Mouse (Mus musculus) thymus, adult 2 months (tissue): Measurements from ENCODE around the gene Twist1. TPM values are rescaled to one million over a fixed set of nuclear protein-coding genes. Genes with fewer than 3 reads are reported as not detected.

ENCODE experiments used
- DNase-seq: peaks from one replicate; pipeline ENCODE4 v3.0.0; 2021
- H3K27ac ChIP-seq: fragments of 200-500 bp; 2 replicates; pipeline ENCODE4 v1.5.1; 2012; ENCODE audit warnings: low read length, control low read depth; ENCODE audit not compliant: control insufficient read depth, insufficient read depth
- H3K27me3 ChIP-seq: fragments of 200-500 bp; 2 replicates; pipeline ENCODE4 v1.6.1; 2012; ENCODE audit warnings: mild to moderate bottlenecking, low read length, moderate library complexity, mixed read lengths; ENCODE audit not compliant: control insufficient read depth, insufficient read depth
- H3K36me3 ChIP-seq: fragments of 200-500 bp; 2 replicates; pipeline ENCODE4 v1.6.1; 2012; ENCODE audit warnings: mild to moderate bottlenecking, low read length, moderate library complexity; ENCODE audit not compliant: control insufficient read depth, insufficient read depth
- H3K4me1 ChIP-seq: fragments of 200-500 bp; replicated peaks from 2 replicates; pipeline ENCODE4 v1.6.1; 2012; ENCODE audit warnings: low read length; ENCODE audit not compliant: control insufficient read depth, insufficient read depth
- H3K4me3 ChIP-seq: fragments of 200-500 bp; 2 replicates; pipeline ENCODE4 v1.5.1; 2012; ENCODE audit warnings: mild to moderate bottlenecking, low read length, control low read depth, moderate library complexity; ENCODE audit not compliant: control insufficient read depth, insufficient read depth
- CTCF ChIP-seq: fragments of 200-500 bp; IDR thresholded peaks from 2 replicates; pipeline ENCODE4 v1.5.1; 2012; ENCODE audit warnings: mild to moderate bottlenecking, control low read depth, low read length, moderate library complexity, borderline replicate concordance; ENCODE audit not compliant: control insufficient read depth, poor library complexity, insufficient read depth; ENCODE audit errors: extremely low read depth
- POLR2A ChIP-seq: fragments of 200-500 bp; IDR thresholded peaks from 2 replicates; pipeline ENCODE4 v1.6.1; 2012; ENCODE audit warnings: mild to moderate bottlenecking, low read length, control low read depth, moderate library complexity; ENCODE audit not compliant: control insufficient read depth, poor library complexity, insufficient read depth; ENCODE audit errors: extremely low read depth
- WGBS: fragments of 180-500 bp; shearing (Covaris S2); methylation state at CpG from one replicate; pipeline ENCODE4 v1.1.7; 2018; 5-methylcytosine and 5-hydroxymethylcytosine counted together
- polyA plus RNA-seq: library from polyadenylated mRNA; depleted of rRNA; stranded (reverse); fragments of >200 nt; gene quantifications from 2 replicates; pipeline ENCODE4 v1.2.3, GENCODE M21; 2012; rRNA removed

The Twist1 gene
- polyA plus RNA-seq = 2.7 and 3.3 TPM in 2 replicates

DNA sequence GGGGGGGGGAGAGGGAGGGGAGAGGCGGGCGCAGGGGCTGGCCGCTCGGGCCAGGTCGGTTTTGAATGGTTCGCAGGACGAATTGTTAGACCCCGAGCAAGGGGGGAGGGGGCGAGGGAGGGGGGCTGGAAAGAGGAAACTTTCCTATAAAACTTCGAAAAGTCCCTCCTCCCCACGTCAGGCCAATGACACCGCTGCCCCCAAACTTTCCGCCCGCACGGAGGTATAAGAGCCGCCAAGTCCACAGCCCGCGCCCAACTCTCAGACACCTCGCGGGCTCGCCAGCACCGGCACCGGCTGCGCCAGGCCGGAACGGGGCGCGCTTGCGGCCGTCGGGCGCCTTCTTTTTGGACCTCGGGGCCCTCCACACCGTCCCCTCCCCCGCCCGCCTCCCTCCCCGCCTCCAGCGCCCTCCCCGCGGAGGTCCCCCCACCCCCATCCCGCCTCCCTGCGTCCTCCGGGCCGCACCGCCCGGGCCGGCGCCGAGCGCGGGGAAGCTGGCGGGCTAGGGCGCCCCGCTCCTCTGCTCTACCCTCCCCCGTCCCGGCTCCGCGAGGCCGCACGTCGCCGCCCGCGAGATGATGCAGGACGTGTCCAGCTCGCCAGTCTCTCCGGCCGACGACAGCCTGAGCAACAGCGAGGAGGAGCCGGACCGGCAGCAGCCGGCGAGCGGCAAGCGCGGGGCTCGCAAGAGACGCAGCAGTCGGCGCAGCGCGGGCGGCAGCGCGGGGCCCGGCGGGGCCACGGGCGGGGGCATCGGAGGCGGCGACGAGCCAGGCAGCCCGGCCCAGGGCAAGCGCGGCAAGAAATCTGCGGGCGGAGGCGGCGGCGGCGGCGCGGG lies at the start of gene Twist1:
Gene Twist1, plus strand, starts transcription at position 272 of the 841 bp plus-strand sequence.
- no peak for TF ChIP-seq CTCF
- no peak for TF ChIP-seq POLR2A
- peak within 1 kb of the TSS; percentile 28; the same call in 1 of the 2 replicates for H3K4me3 ChIP-seq
- H3K4me1 ChIP-seq = peaks cover 9% of the 10 kb centered on the region; the same call in 1 of the 2 replicates
- H3K27me3 ChIP-seq = peaks cover 24% of the 10 kb centered on the region
- 5% methylated on average over 93 of the region's 105 CpGs for WGBS
- H3K36me3 ChIP-seq = no peaks in the 10 kb centered on the region
- H3K27ac ChIP-seq = no peak within 1 kb of the TSS
- no peak for DNase-seq

DNA sequence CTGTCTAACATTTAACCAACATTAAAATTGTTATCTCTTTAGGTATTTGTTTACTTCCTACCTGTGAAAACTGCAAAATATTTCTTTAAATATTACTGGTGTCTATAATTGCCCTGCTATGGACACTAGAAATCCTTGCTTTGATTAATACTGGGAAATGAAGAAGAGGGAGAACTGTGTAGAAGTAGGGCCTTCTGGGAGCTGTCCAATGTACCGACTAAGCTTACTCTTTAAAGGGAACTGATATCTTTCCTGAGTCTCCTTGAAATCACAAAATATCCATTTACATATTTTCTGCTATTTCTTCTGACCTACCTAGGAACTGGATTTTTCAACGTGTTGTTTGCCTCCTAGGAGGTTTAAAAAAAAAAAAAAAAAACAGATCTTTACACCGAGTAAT lies 30.7 kb upstream of the Twist1 start:
- 14% methylated on average over 3 of the region's 3 CpGs for WGBS
- TF ChIP-seq POLR2A (no peak), CTCF (no peak)
- Histone ChIP-seq H3K27me3 (no peaks in the 10 kb centered on the region), H3K27ac (no peak overlapping the region), H3K4me3 (no peak overlapping the region), H3K36me3 (no peaks in the 10 kb centered on the region), H3K4me1 (no peaks in the 10 kb centered on the region)
- DNase-seq = no peak

DNA sequence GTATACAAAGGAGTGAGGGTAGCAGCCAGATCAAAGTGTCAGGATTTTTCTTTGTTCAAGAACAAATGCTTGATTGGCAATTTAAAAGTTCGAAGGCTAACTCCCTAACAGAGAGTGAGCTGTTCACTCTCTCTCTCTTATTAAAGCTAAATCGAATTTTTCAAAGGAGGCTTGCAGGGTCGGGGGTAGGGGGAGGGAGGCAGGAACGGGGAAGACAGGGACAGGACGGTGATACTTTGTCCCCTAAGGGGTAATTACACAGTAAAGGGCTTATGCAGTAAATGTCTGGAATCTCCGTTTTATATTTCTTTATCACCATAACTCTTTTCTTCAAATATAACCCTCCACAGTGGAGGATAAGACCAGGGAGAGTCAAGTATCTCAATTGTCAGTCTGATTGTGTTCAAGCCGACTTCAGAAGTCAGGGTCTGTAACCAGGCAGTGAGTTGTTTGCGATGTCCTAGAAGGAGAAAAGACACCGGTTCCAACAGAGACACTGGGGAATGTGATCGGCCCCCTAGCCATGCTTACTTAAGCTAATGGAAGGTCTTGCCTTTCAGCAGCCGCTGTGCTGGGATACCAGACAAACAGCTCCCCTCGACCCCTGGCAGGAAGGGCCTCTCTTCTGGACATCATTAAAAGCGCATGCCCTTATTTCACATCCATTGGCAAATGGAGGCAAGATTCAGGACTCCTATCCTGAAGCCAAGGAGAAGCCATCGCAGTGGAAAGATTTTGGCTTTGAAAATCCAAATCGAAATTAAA lies 30.0 kb upstream of the Twist1 start:
- Histone ChIP-seq H3K27me3 (no peaks in the 10 kb centered on the region), H3K27ac (no peak overlapping the region), H3K4me3 (no peak overlapping the region), H3K4me1 (no peaks in the 10 kb centered on the region), H3K36me3 (no peaks in the 10 kb centered on the region)
- WGBS = 6% methylated on average over 15 of the region's 15 CpGs
- no peak for TF ChIP-seq CTCF
- TF ChIP-seq POLR2A = no peak
- DNase-seq = no peak

DNA sequence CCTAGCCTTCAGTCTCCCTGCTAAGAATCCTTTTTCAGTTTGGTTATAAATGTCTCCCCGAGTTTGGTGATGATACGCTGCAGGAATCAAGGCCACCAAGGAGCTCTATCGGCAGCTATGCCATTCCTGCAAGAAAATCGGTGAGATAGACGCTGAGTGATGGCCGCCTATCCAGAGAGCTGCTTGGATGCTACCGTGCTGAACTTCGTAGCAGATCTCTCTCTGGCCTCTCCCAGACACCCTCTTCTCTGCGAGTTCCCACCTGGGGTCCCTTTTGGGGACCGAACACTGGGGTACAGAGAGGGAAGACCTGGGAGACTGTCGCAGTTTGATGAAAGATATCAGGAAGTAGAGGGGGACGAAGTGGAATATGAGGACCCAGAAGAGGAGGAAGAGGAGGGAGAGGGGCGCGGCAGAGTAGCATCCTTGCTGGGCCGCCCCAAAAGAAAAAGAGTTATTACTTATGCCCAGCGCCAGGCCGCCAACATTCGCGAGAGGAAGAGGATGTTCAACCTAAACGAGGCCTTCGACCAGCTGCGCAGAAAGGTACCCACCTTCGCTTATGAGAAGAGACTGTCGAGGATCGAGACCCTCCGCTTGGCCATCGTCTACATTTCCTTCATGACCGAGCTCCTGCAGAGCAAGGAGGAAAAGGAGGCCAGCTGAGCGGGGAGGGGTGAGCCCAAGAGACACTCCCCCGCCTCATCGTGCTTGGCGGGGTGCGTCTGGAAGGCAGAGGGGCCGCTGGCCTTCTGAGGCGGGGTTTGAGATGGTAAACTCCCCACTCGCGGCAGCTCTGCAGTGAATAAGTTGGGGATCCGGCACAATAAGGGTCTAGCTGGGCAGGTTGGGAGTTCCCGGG lies 28.9 kb upstream of the Twist1 start, which contains the start of gene Ferd3l:
Gene Ferd3l, plus strand, starts transcription at position 95 of the 862 bp plus-strand sequence.
- Histone ChIP-seq H3K36me3 (no peaks in the 10 kb centered on the region), H3K4me1 (no peaks in the 10 kb centered on the region), H3K27me3 (no peaks in the 10 kb centered on the region), H3K4me3 (no peak within 1 kb of the TSS), H3K27ac (no peak within 1 kb of the TSS)
- TF ChIP-seq CTCF = no peak
- WGBS = 5% methylated on average over 39 of the region's 39 CpGs
- DNase-seq = no peak

DNA sequence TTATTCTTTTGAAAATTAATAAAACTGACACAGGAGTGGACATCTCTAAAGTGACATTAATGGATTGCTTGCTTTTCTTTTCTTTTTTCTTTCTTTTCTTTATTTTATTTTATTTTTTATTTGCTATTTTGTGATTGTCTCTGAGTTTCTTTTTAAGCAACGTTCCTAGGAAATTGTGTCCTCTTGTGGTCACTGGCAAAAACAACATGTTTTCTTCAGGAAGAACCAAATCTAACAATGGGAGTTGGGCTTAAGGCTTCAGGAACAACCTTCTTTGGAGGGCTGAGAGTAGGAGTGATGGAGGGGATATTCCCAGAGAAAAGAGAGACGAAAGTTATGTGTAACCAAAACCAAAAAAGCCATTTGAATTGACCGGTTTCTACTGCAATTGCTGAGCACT lies 4.6 kb upstream of the Twist1 start:
- no peak for TF ChIP-seq CTCF
- TF ChIP-seq POLR2A = no peak

DNA sequence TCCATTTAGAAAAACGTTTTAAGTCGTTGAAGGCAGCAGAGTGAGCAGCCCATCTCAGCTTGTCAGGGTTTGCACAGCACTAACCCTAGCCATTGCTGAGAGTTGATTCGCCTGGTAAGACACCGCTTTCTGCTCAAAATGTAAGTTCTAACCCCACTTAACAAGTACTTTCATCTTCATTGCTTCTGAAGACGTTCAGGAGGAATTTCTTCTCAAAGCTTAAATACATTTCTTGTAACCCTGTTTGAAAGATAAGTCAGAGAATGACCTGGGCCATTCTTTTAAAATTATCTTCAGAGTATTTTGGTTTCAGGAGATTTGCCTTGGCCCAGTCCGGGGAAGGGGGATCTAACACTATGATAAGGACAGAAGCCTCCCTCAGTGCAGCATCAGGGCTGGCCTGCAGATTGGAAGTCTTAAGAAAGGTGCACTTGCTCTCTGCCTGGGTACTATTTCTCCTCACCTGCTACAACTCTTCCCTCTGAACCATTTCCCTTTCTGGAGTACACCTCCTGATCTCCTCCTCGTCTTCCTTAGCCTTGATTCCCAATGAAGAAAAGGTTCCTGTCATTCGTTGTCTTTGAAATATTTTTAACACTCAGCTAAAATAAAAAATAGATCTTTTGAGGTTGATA lies 2.4 kb upstream of the Twist1 start:
- no peak overlapping the region for H3K27ac ChIP-seq
- H3K4me3 ChIP-seq = no peak overlapping the region
- TF ChIP-seq CTCF (no peak), POLR2A (no peak)
- H3K27me3 ChIP-seq = peaks cover 24% of the 10 kb centered on the region
- no peak for DNase-seq
- peaks cover 9% of the 10 kb centered on the region; the same call in 1 of the 2 replicates for H3K4me1 ChIP-seq
- WGBS = 22% methylated on average over 8 of the region's 8 CpGs
- no peaks in the 10 kb centered on the region for H3K36me3 ChIP-seq

More for the DNA sequence above, 4.6 kb upstream of the Twist1 start:
- no peak overlapping the region for H3K4me3 ChIP-seq
- H3K36me3 ChIP-seq = no peaks in the 10 kb centered on the region
- no peak for DNase-seq
- peaks cover 2% of the 10 kb centered on the region; the same call in 1 of the 2 replicates for H3K4me1 ChIP-seq
- no peak overlapping the region for H3K27ac ChIP-seq
- H3K27me3 ChIP-seq = peaks cover 16% of the 10 kb centered on the region
- WGBS = 14% methylated on average over 3 of the region's 3 CpGs
